Mouse (Mus musculus) urinary bladder, postnatal 14 days (tissue): ENCODE measurements around the gene Rps21.

ENCODE experiments used
- DNase-seq: peaks from one replicate; pipeline ENCODE4 v3.0.0; 2021; ENCODE audit warnings: low spot score

Gene Rps21

GRCm38 (mm10) chr2:180291566-180291965 is 34.4 kb downstream of the Rps21 start:
- peak; percentile 33 for DNase-seq

GRCm38 (mm10) chr2:180292026-180292425 is 34.8 kb downstream of the Rps21 start:
- no peak for DNase-seq

- DNase-seq, result no peak
Measured at GRCm38 (mm10) chr2:180292906-180293305, 35.7 kb downstream of the Rps21 start.

- DNase-seq, result no peak
Measured at GRCm38 (mm10) chr2:180300252-180300651, 43.1 kb downstream of the Rps21 start.

DNA sequence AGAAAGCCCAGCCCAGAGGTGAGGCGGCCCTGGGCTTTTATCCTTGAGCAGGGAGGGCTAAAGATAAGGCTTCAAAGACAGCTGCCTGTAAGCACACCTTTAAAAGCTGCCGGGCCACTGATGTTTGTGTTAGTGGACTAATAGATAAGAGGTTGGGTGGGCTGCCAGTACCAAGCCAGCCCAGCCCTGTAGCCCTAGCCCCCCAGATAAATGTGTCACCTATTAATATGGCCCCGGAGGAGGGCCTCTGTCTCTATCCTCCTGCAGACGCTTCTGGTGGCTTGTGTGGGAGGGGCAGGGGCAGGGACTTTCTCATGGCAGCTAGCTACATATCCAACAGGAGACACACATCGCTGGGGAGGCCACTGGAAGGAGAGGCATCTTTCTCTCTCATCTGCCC is 43.6 kb downstream of the Rps21 start:
- no peak for DNase-seq

- DNase-seq, result no peak
Measured at GRCm38 (mm10) chr2:180302201-180302600, 45.0 kb downstream of the Rps21 start.

DNA sequence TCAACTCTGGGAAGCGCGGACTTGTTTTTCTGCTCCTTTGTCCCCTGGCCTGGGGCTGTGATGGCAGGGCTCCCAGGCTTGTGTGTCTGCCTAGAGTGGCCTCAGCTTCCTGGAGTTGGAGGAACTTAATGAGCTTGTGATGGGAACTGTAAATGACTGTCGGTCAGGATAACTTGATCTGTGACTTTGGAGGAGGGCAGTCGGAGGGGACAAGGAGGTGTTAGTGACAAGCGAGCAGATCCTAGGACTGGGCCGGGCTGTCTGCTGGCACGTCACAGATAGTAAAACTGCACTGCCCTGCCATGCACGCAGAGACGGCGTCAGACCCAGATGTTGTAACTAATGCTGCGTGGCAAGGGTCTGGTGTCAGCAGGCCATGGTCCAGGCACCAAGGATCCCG is 46.3 kb downstream of the Rps21 start:
- peak; percentile 35 for DNase-seq

DNA sequence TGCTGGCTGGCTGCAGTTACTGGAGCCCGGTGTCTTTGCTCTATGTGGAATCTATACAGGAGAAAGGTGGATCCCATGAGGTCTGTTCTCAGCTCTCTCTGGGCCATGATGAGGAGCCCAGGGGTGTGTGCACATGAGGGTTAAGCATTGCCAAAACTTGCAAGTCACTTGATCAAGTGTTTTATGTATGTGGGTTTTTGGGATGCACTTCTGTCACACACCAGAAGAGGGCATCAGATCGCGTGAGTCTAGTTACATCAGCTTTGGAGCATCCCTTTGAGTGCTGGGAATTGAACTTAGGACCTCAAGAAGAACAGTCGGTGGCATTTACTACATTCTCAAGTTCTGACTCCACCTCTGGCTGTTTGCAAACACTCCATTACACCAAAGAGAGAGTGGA is 47.4 kb downstream of the Rps21 start:
- no peak for DNase-seq

- DNase-seq, result no peak
Measured at GRCm38 (mm10) chr2:180305490-180305889, 48.3 kb downstream of the Rps21 start.

DNA sequence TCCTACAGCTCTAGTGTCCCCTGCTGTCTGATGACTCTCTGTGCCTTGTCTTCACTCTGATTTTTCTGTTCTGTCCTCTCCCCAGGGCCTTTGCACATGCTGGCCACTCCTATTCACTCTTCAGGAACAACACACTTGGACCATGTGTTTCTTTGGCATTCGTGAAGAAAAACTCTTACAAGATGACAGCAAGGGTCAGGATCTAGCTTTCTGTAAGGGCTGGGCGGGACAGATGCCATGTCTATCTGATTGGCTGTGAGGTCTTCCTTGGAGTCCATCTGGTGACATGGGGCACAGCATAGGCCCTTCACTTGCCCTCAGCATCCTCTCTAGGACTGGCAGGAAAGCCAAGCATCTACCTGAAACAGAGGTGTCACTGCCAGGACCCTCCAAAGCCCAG is 48.8 kb downstream of the Rps21 start:
- no peak for DNase-seq

- peak; percentile 47 for DNase-seq
Measured at GRCm38 (mm10) chr2:180306423-180307168, 49.4 kb downstream of the Rps21 start.

DNA sequence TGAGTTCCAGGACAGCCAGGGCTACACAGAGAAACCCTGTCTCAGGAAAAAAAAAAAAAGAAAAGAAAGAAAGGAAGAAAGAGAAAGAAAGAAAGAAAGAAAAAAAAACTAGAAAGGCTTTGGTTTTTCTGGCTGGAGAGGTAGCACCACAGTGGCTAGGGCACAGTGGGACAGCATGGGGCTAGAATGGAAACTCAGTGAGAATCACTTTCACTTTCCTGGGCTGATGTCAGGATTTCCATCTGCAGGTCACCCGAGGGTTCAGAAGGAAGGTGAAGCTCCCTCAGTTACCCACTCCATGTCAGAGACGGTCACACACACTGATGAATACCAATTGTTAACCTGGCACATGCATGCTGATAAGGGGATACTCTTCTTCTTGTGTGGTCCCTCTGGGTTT is 50.5 kb downstream of the Rps21 start:
- no peak for DNase-seq
